19 mouse cellular contexts compared by ENCODE assay signal in genomic region chr11:103018860-103019259, GRCm38 (mm10).
"Had no signal": no experiment of that assay in that cellular context is flagged by ENCODE, and none has a peak within 500 bp of the region (broad histone marks: within the 10 kb centered on the region; RNA-seq: fewer than 3 reads in every experiment).

No protein-coding gene starts in this region.

- DNase-seq: kidney, adult 11 months; kidney, adult 8-10 months; kidney, postnatal 10 days; kidney, postnatal 36 days; layer of hippocampus, postnatal 36 days; liver, embryonic 13.5 days; lung, adult 2 months; midbrain, embryonic 14.5 days; retina, postnatal 1 day; right cerebral cortex, postnatal 25 days; spleen, adult 18-20 months; thymus, postnatal 25 days had no signal

- H3K9me3 ChIP-seq: kidney, embryonic 15.5 days; liver, embryonic 13.5 days; neural tube, embryonic 12.5 days; neural tube, embryonic 15.5 days; stomach, embryonic 15.5 days had no signal

- H3K9ac ChIP-seq: kidney, embryonic 15.5 days; liver, embryonic 13.5 days; neural tube, embryonic 12.5 days; neural tube, embryonic 15.5 days; stomach, embryonic 15.5 days had no signal

- H3K4me2 ChIP-seq: kidney, embryonic 15.5 days; liver, embryonic 13.5 days; midbrain, embryonic 11.5 days; neural tube, embryonic 12.5 days; neural tube, embryonic 15.5 days; stomach, embryonic 15.5 days had no signal

- H3K36me3 ChIP-seq: neural tube, embryonic 12.5 days; neural tube, embryonic 15.5 days; stomach, embryonic 15.5 days had no signal

- H3K27ac ChIP-seq: kidney, embryonic 15.5 days; left cerebral cortex, adult 2 months; macrophage; neural tube, embryonic 12.5 days; neural tube, embryonic 15.5 days; stomach, embryonic 15.5 days had no signal

- H3K27me3 ChIP-seq: kidney, embryonic 15.5 days; liver, embryonic 13.5 days; neural tube, embryonic 12.5 days; neural tube, embryonic 15.5 days; stomach, embryonic 15.5 days had no signal

- H3K4me3 ChIP-seq: kidney, embryonic 15.5 days; left cerebral cortex, adult 2 months; liver, embryonic 13.5 days; neural tube, embryonic 12.5 days; neural tube, embryonic 15.5 days; stomach, embryonic 15.5 days had no signal
